Mouse (Mus musculus) heart, embryonic 11.5 days (tissue): ENCODE measurements around the gene Vmn2r115. TPM values are rescaled to one million over a fixed set of nuclear protein-coding genes. Genes with fewer than 3 reads are reported as not detected.
"Not testable (repeated sequence)": the region's sequence is repeated elsewhere in the genome, so short reads cannot be mapped to it uniquely, and the experiment has no call there.

Experiments
- ATAC-seq: fragments of 200-750 bp; cut with Nextera tagmentation; replicated peaks from 2 replicates; pipeline ENCODE4 v1.8.0; 2017; ENCODE audit warnings: moderate library complexity; ENCODE audit not compliant: insufficient number of reproducible peaks, low FRiP score, low TSS enrichment
- H3K27ac ChIP-seq: fragments of 300-500 bp; sonication (generic); 2 replicates; pipeline ENCODE4 v1.5.1; 2014; ENCODE audit warnings: mild to moderate bottlenecking, low read depth, low read length
- H3K27me3 ChIP-seq: fragments of 300-500 bp; sonication (generic); 2 replicates; pipeline ENCODE4 v1.6.1; 2014; ENCODE audit warnings: mild to moderate bottlenecking, low read length, mixed read lengths; ENCODE audit not compliant: control insufficient read depth, insufficient read depth
- H3K36me3 ChIP-seq: fragments of 300-500 bp; sonication (generic); 2 replicates; pipeline ENCODE4 v1.6.1; 2014; ENCODE audit warnings: mild to moderate bottlenecking, low read length, moderate library complexity, mixed read lengths; ENCODE audit not compliant: control insufficient read depth, insufficient read depth
- H3K4me1 ChIP-seq: fragments of 300-500 bp; sonication (generic); 2 replicates; pipeline ENCODE4 v1.6.1; 2014; ENCODE audit warnings: low read length; ENCODE audit not compliant: control insufficient read depth, insufficient read depth
- H3K4me2 ChIP-seq: fragments of 300-500 bp; sonication (generic); 2 replicates; pipeline ENCODE4 v1.6.1; 2014; ENCODE audit warnings: mild to moderate bottlenecking, moderate library complexity
- H3K4me3 ChIP-seq: fragments of 300-500 bp; sonication (generic); 2 replicates; pipeline ENCODE4 v1.5.1; 2014; ENCODE audit warnings: low read depth, low read length
- H3K9ac ChIP-seq: fragments of 300-500 bp; sonication (generic); 2 replicates; pipeline ENCODE4 v1.6.1; 2014; ENCODE audit warnings: mild to moderate bottlenecking, low read depth, low read length, moderate library complexity
- H3K9me3 ChIP-seq: fragments of 300-500 bp; sonication (generic); replicated peaks from 2 replicates; pipeline ENCODE4 v1.6.1; 2016; ENCODE audit warnings: low read length; ENCODE audit not compliant: control insufficient read depth
- WGBS: fragments of 180-500 bp; shearing (Covaris S2); extraction: QIAGEN DNeasy Blood & Tissue Kit; methylation state at CpG from one replicate; pipeline ENCODE4 v1.1.7; 2014; ENCODE audit not compliant: insufficient replicate concordance; 5-methylcytosine and 5-hydroxymethylcytosine counted together
- polyA plus RNA-seq: library from polyadenylated mRNA; unstranded; fragments of >200 nt; fragmentation: Nextera tagmentation; extraction: Ambion mirVana; gene quantifications from 2 replicates; pipeline ENCODE4 v1.2.1, GENCODE M21; 2014

Gene Vmn2r115
- polyA plus RNA-seq: not detected in 2 replicates

GRCm38 (mm10) chr17:23343441-23343840 is at the start of gene Vmn2r115:
Vmn2r115 (plus strand) TSS chr17:23343741.
- WGBS: 50% methylated on average over 2 of the region's 2 CpGs
- H3K27ac ChIP-seq, H3K4me3 ChIP-seq, H3K27me3 ChIP-seq, H3K9me3 ChIP-seq, H3K4me2 ChIP-seq, H3K36me3 ChIP-seq, H3K4me1 ChIP-seq, ATAC-seq, H3K9ac ChIP-seq: not testable (repeated sequence)

- not testable (repeated sequence) for H3K4me3 ChIP-seq, ATAC-seq, H3K4me1 ChIP-seq, H3K9me3 ChIP-seq, H3K27me3 ChIP-seq, H3K36me3 ChIP-seq, H3K4me2 ChIP-seq, H3K27ac ChIP-seq, H3K9ac ChIP-seq
- WGBS: 67% methylated on average over 2 of the region's 2 CpGs
Measured at GRCm38 (mm10) chr17:23312437-23312836, 31.1 kb upstream of the Vmn2r115 start, which contains the start of gene Vmn2r114. Vmn2r114 (minus strand) TSS chr17:23312537.

- peaks cover 9% of the 10 kb centered on the region for H3K9me3 ChIP-seq
- 71% methylated on average over 6 of the region's 6 CpGs for WGBS
- no peaks in the 10 kb centered on the region for H3K4me1 ChIP-seq
- H3K36me3 ChIP-seq: no peaks in the 10 kb centered on the region
- H3K4me2 ChIP-seq: no peak overlapping the region
- H3K27me3 ChIP-seq: no peaks in the 10 kb centered on the region
- no peak overlapping the region for H3K9ac ChIP-seq
- no peak; the same call in 1 of the 2 replicates for ATAC-seq
- H3K27ac ChIP-seq: no peak overlapping the region
- no peak overlapping the region for H3K4me3 ChIP-seq
Measured at GRCm38 (mm10) chr17:23330657-23331056, 12.9 kb upstream of the Vmn2r115 start.

- Histone ChIP-seq H3K4me1 (no peaks in the 10 kb centered on the region), H3K27ac (no peak overlapping the region), H3K9me3 (no peaks in the 10 kb centered on the region), H3K4me3 (no peak overlapping the region), H3K36me3 (no peaks in the 10 kb centered on the region), H3K4me2 (no peak overlapping the region), H3K9ac (no peak overlapping the region), H3K27me3 (no peaks in the 10 kb centered on the region)
- 71% methylated on average over 1 of the region's 1 CpGs for WGBS
- ATAC-seq: no peak
Measured at GRCm38 (mm10) chr17:23351644-23352043, 8.1 kb downstream of the Vmn2r115 start.

- H3K4me3 ChIP-seq, ATAC-seq, H3K4me2 ChIP-seq, H3K4me1 ChIP-seq, H3K27ac ChIP-seq, H3K36me3 ChIP-seq, H3K9ac ChIP-seq, H3K9me3 ChIP-seq, H3K27me3 ChIP-seq: not testable (repeated sequence)
Measured at GRCm38 (mm10) chr17:23384304-23384703, 40.8 kb downstream of the Vmn2r115 start, which contains the start of gene Vmn2r116. Vmn2r116 (plus strand) TSS chr17:23384604.

Other genes starting within 250 kb of the Vmn2r115 start
- 8.4 and 10.9 TPM in 2 replicates for gene Zfp40, start 150.5 kb upstream of the Vmn2r115 start, polyA plus RNA-seq
- gene Vmn2r114, start 31.2 kb upstream of the Vmn2r115 start, polyA plus RNA-seq: not detected in 2 replicates
- gene Vmn2r116, start 40.9 kb downstream of the Vmn2r115 start, polyA plus RNA-seq: not detected in 2 replicates
- gene Vmn2r117, start 136.0 kb downstream of the Vmn2r115 start, polyA plus RNA-seq: not detected in 2 replicates
- gene Zfp213, start 220.5 kb downstream of the Vmn2r115 start, polyA plus RNA-seq: 15.1 and 17.4 TPM in 2 replicates